19 mouse cellular contexts compared by ENCODE assay signal in the genomic region with DNA sequence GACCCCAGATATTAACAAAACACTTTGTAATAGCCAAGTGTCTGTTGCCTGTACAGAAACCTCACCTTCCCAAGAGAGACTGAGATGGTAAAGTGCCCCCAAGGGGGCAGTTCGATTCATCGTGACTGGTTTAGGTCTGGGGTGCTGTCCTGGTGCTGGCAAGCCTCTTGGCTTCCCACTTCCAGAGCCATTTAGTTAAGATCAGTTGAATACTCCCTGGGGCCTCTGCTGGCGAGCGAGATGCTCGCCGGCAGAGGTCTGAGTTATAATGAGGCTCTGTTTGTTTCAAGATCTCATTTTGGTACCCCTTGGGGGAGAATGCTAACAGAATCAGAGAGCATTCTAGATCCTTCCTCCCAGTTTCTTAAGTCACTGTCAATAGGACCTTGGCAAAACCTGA.
"Had no signal": no experiment of that assay in that cellular context is flagged by ENCODE, and none has a peak within 500 bp of the region (broad histone marks: within the 10 kb centered on the region; RNA-seq: fewer than 3 reads in every experiment).

No protein-coding gene starts in this region.

- H3K4me2 ChIP-seq: limb, embryonic 13.5 days; liver, embryonic 12.5 days; liver, embryonic 15.5 days; midbrain, embryonic 11.5 days had no signal

- H3K4me1 ChIP-seq: liver, embryonic 12.5 days had no signal

- H3K36me3 ChIP-seq: limb, embryonic 10.5 days; limb, embryonic 13.5 days; liver, embryonic 12.5 days; liver, embryonic 15.5 days had no signal

- H3K27ac ChIP-seq: limb, embryonic 10.5 days; limb, embryonic 13.5 days; liver, embryonic 12.5 days; liver, embryonic 15.5 days; stomach, postnatal 0 days had no signal

- H3K4me3 ChIP-seq: limb, embryonic 10.5 days; limb, embryonic 13.5 days; liver, embryonic 12.5 days; liver, embryonic 15.5 days had no signal

- H3K9me3 ChIP-seq: limb, embryonic 10.5 days; liver, embryonic 12.5 days; liver, embryonic 15.5 days had no signal

- ATAC-seq: liver, embryonic 12.5 days had no signal

- DNase-seq: kidney, adult 9 months; kidney, postnatal 14 days; kidney, postnatal 4 days; liver; lung, adult 2 months; lung, postnatal 14 days; lung, postnatal 4 days; midbrain, embryonic 14.5 days; retina, postnatal 1 day; right cerebral cortex, postnatal 25 days; thymus, adult 2 months; thymus, postnatal 14 days; thymus, postnatal 4 days had no signal

- H3K9ac ChIP-seq: limb, embryonic 13.5 days; liver, embryonic 12.5 days; liver, embryonic 15.5 days had no signal

- H3K27me3 ChIP-seq: limb, embryonic 13.5 days; liver, embryonic 12.5 days; liver, embryonic 15.5 days had no signal
